Mouse (Mus musculus) c-Kit-negative CD71-positive TER-119-positive erythroid progenitor cells, embryonic 14.5 days (primary cell): ENCODE measurements around the gene Barx2.

Source experiments
- DNase-seq: peaks from one replicate; pipeline ENCODE4 v3.0.0-alpha.2; 2013; ENCODE audit warnings: low read depth, low spot score

The Barx2 gene

DNA sequence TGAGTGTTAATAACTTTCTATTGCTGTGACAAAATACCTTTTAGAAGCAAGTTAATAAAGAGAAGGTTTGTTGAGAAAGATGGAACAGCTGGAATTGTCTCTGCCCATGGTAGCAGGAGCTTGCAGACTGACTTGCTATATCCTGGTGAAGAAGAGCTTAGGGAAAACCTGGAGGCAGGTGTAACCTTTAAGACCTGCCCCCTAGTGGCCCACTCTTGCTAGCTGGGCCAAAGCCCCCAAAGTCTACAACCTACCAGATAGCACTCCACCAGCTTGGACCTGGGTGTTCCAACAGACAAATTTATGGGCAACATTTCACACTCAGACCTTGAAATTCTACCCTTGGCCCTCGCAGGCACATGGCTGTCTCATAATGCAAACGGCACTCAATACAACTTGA is 104.5 kb downstream of the Barx2 start:
- DNase-seq = no peak

DNA sequence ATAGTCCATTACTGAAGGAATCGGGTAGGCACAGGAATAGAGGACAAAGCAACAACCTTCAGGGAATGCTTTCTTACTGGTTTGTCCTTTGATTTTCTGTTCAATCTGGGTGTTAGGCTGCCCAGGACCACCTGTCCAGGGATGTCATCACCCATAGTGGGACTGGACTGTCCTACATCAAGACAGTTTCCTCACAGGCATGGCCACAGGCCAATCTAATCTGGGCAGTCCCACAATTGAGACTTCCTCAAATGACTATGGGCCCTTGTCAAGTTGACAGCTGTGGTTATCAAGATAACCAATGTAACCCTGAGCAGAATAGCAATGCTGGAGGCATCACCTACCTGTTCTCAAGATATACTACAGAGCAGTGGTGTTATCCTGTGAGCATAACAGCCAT is 110.6 kb downstream of the Barx2 start:
- DNase-seq = no peak
